Mouse (Mus musculus) CD4-positive naive resting alpha-beta T cell, adult 57 days (primary cell): ENCODE results near the gene 4833423E24Rik. TPM values are rescaled to one million over a fixed set of nuclear protein-coding genes. Genes with fewer than 3 reads are reported as not detected.

Experiments used
- total RNA-seq: library from RNA; stranded (reverse); gene quantifications from one replicate; pipeline ENCODE4 v1.2.4, GENCODE M21; 2023

4833423E24Rik gene
- not detected for total RNA-seq

GRCm38 (mm10) chr2:85518879-85519278, at the start of gene 4833423E24Rik:
Gene 4833423E24Rik (minus strand): TSS chr2:85519024.

GRCm38 (mm10) chr2:85443539-85443938, 75.3 kb downstream of the 4833423E24Rik start, which contains the start of gene Olfr995:
Gene Olfr995 (minus strand): TSS chr2:85443639.

GRCm38 (mm10) chr2:85436351-85436750, 82.5 kb downstream of the 4833423E24Rik start, which contains the start of gene Olfr994:
Gene Olfr994 (minus strand): TSS chr2:85436451.

Other genes with a start within 250 kb of the 4833423E24Rik start
- gene Olfr987, start 179.7 kb downstream of the 4833423E24Rik start, total RNA-seq, result not detected
- not detected for gene Olfr988, start 155.8 kb downstream of the 4833423E24Rik start, total RNA-seq
- not detected for gene Olfr992, start 109.6 kb downstream of the 4833423E24Rik start, total RNA-seq
- gene Olfr993, start 104.1 kb downstream of the 4833423E24Rik start, total RNA-seq, result not detected
- not detected for gene Olfr994, start 82.6 kb downstream of the 4833423E24Rik start, total RNA-seq
- gene Olfr995, start 75.4 kb downstream of the 4833423E24Rik start, total RNA-seq, result not detected
- not detected for gene Olfr996, start 60.2 kb upstream of the 4833423E24Rik start, total RNA-seq
- not detected for gene Olfr998, start 69.9 kb upstream of the 4833423E24Rik start, total RNA-seq
- not detected for gene Olfr1000, start 92.9 kb upstream of the 4833423E24Rik start, total RNA-seq
- gene Olfr1002, start 131.7 kb upstream of the 4833423E24Rik start, total RNA-seq, result not detected
- gene Olfr154, start 145.4 kb upstream of the 4833423E24Rik start, total RNA-seq, result not detected
- not detected for gene Olfr1006, start 159.7 kb upstream of the 4833423E24Rik start, total RNA-seq
- gene Olfr1008, start 170.4 kb upstream of the 4833423E24Rik start, total RNA-seq, result not detected
- not detected for gene Olfr1009, start 196.4 kb upstream of the 4833423E24Rik start, total RNA-seq
- gene Olfr1012, start 243.7 kb upstream of the 4833423E24Rik start, total RNA-seq, result not detected
- gene Olfr1013, start 248.1 kb upstream of the 4833423E24Rik start, total RNA-seq, result not detected